Mouse (Mus musculus) G1E-ER4 (cell line): ENCODE data around the gene Fgfr4. TPM values are rescaled to one million over a fixed set of nuclear protein-coding genes. Genes with fewer than 3 reads are reported as not detected.

Experiments
- GATA1 ChIP-seq: IDR thresholded peaks from one replicate; pipeline ENCODE4 v1.8.0; 2012; ENCODE audit warnings: low read length, inconsistent platforms
- polyA plus RNA-seq: library from polyadenylated mRNA; stranded (reverse); fragments of >175 nt; gene quantifications from 2 replicates; pipeline ENCODE4 v1.2.3, GENCODE M21; 2012

Gene Fgfr4
- polyA plus RNA-seq, 1 experiment, result not detected

DNA sequence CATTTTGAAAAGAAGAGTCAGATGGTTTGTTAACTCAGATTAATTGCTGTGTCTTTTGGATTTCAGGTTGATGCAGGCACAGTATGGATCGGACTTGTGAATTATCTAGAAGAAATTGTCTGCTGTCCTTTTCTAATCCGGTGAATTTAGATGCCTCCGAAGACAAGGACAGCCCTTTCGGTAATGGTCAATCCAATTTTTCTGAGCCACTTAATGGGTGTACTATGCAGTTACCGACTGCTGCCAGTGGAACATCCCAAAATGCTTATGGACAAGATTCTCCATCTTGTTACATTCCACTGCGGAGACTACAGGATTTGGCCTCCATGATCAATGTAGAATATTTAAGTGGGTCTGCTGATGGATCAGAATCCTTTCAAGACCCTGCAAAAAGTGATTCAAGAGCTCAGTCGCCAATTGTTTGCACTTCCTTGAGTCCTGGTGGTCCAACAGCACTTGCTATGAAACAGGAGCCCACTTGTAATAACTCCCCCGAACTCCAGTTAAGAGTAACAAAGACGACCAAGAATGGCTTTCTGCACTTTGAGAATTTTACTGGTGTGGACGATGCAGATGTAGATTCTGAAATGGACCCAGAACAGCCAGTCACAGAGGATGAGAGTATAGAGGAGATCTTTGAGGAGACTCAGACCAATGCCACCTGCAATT lies 60.8 kb downstream of the Fgfr4 start:
- TF ChIP-seq GATA1, result no peak

Other genes with a start within 250 kb of the Fgfr4 start
- not detected in 2 replicates for gene Unc5a, start 203.2 kb upstream of the Fgfr4 start, polyA plus RNA-seq
- not detected in 2 replicates for gene Hk3, start 131.3 kb upstream of the Fgfr4 start, polyA plus RNA-seq
- gene Uimc1, start 52.3 kb upstream of the Fgfr4 start, polyA plus RNA-seq, result 3.9 and 5.7 TPM in 2 replicates
- 8.1 and 16.8 TPM in 2 replicates for gene Zfp346, start 47.3 kb upstream of the Fgfr4 start, polyA plus RNA-seq
- not detected in 2 replicates for gene Gm17617, start 19.1 kb upstream of the Fgfr4 start, polyA plus RNA-seq
- gene Nsd1, start 57.1 kb downstream of the Fgfr4 start, polyA plus RNA-seq, result 13.7 and 14.1 TPM in 2 replicates
- gene Prelid1, start 167.9 kb downstream of the Fgfr4 start, polyA plus RNA-seq, result 485 and 727 TPM in 2 replicates
- gene Rab24, start 169.3 kb downstream of the Fgfr4 start, polyA plus RNA-seq, result 107 and 132 TPM in 2 replicates
- gene Mxd3, start 177.2 kb downstream of the Fgfr4 start, polyA plus RNA-seq, result 10.1 and 10.8 TPM in 2 replicates
- 64.6 and 99.2 TPM in 2 replicates for gene Lman2, start 210.1 kb downstream of the Fgfr4 start, polyA plus RNA-seq
- gene Rgs14, start 217.1 kb downstream of the Fgfr4 start, polyA plus RNA-seq, result 3.2 and 3.4 TPM in 2 replicates
- gene Slc34a1, start 245.5 kb downstream of the Fgfr4 start, polyA plus RNA-seq, result not detected in 2 replicates